Mouse (Mus musculus) liver, postnatal 0 days (tissue): ENCODE measurements at regions not wholly inside any gene's neighbourhood (a gene's known extent, or its start where the extent isn't known, plus 50 kb on each side); places are given as distances from the start of the nearest gene placed in this dataset.
A peak's percentile ranks its signal among the peaks of the same experiment; 100 is the strongest.

ENCODE experiments used
- ATAC-seq: fragments of 200-750 bp; cut with Nextera tagmentation; 2 replicates; pipeline ENCODE4 v1.8.0; 2017; ENCODE audit warnings: mild to moderate bottlenecking, moderate library complexity
- DNase-seq: peaks from one replicate; pipeline ENCODE4 v3.0.0-alpha.2; 2016
- H3K27ac ChIP-seq: fragments of 300-500 bp; sonication (generic); 2 replicates; pipeline ENCODE4 v1.5.1; 2014; ENCODE audit warnings: antibody characterized with exemption, moderate library complexity, mild to moderate bottlenecking, low read depth
- H3K27me3 ChIP-seq: fragments of 300-500 bp; sonication (generic); 2 replicates; pipeline ENCODE4 v1.6.1; 2014; ENCODE audit warnings: low read length, control low read depth, mixed read lengths; ENCODE audit not compliant: insufficient read depth
- H3K36me3 ChIP-seq: fragments of 300-500 bp; sonication (generic); replicated peaks from 2 replicates; pipeline ENCODE4 v1.6.1; 2014; ENCODE audit warnings: mild to moderate bottlenecking, control low read depth, low read length, moderate library complexity, mixed read lengths; ENCODE audit not compliant: insufficient read depth
- H3K4me1 ChIP-seq: fragments of 300-500 bp; sonication (generic); 2 replicates; pipeline ENCODE4 v1.6.1; 2014; ENCODE audit warnings: antibody characterized with exemption, mild to moderate bottlenecking, control low read depth; ENCODE audit not compliant: insufficient read depth
- H3K4me2 ChIP-seq: fragments of 300-500 bp; sonication (generic); 2 replicates; pipeline ENCODE4 v1.6.1; 2014; ENCODE audit warnings: low read depth, mild to moderate bottlenecking, low read length, moderate library complexity, mixed read lengths
- H3K4me3 ChIP-seq: fragments of 300-500 bp; sonication (generic); 2 replicates; pipeline ENCODE4 v1.5.1; 2014; ENCODE audit warnings: low read depth, low read length
- H3K9ac ChIP-seq: fragments of 300-500 bp; sonication (generic); replicated peaks from 2 replicates; pipeline ENCODE4 v1.6.1; 2014; ENCODE audit warnings: mild to moderate bottlenecking, moderate library complexity
- H3K9me3 ChIP-seq: fragments of 300-500 bp; sonication (generic); 2 replicates; pipeline ENCODE4 v1.6.1; 2016; ENCODE audit warnings: mild to moderate bottlenecking, control low read depth, low read length, mixed read lengths
- CTCF ChIP-seq: sonication (generic); IDR thresholded peaks from 2 replicates; pipeline ENCODE4 v1.5.1; 2016; ENCODE audit warnings: antibody characterized with exemption, low read depth
- EP300 ChIP-seq: IDR thresholded peaks from 2 replicates; pipeline ENCODE4 v1.6.1; 2016; ENCODE audit warnings: antibody characterized with exemption, low read depth, mild to moderate bottlenecking
- WGBS: fragments of 180-500 bp; shearing (Covaris S2); extraction: QIAGEN DNeasy Blood & Tissue Kit; methylation state at CpG from one replicate; pipeline ENCODE4 v1.1.7; 2014; ENCODE audit not compliant: insufficient replicate concordance; 5-methylcytosine and 5-hydroxymethylcytosine counted together

- Histone ChIP-seq H3K27ac (no peak overlapping the region), H3K4me2 (no peak overlapping the region), H3K9ac (no peak overlapping the region), H3K4me1 (no peaks in the 10 kb centered on the region), H3K27me3 (no peaks in the 10 kb centered on the region), H3K4me3 (no peak overlapping the region), H3K9me3 (no peaks in the 10 kb centered on the region), H3K36me3 (no peaks in the 10 kb centered on the region)
- no peak for ATAC-seq
- TF ChIP-seq EP300 (no peak), CTCF (no peak)
- 42% methylated on average over 7 of the region's 7 CpGs for WGBS
- DNase-seq, result no peak
Measured at GRCm38 (mm10) chr14:64531221-64531949, 427.3 kb downstream of the Prss52 start.

DNA sequence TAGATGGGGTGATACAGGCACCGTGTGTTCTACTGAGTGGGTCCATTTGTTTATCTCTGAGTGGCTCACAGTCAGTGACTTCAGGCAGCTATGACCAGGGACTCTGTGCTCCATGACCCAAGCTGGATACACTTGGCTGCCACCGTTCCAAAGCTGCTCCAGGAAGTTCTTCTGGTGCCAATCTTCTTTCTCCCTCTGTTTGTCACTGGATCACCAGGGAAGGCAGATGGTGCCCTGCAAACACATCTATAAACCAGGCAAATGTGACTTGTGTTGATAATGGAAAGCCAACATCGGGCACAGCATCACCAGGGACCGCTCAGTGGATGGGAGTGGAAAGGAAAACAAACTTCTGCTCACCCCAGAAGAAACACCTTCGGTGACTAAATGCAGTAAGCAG is 428.3 kb downstream of the Prss52 start:
- H3K9me3 ChIP-seq, result no peaks in the 10 kb centered on the region
- 80% methylated on average over 5 of the region's 5 CpGs for WGBS
- no peak overlapping the region for H3K4me3 ChIP-seq
- H3K4me1 ChIP-seq, result no peaks in the 10 kb centered on the region
- no peak overlapping the region for H3K4me2 ChIP-seq
- no peaks in the 10 kb centered on the region for H3K27me3 ChIP-seq
- H3K9ac ChIP-seq, result no peak overlapping the region
- H3K36me3 ChIP-seq, result no peaks in the 10 kb centered on the region
- DNase-seq, result no peak
- TF ChIP-seq EP300 (no peak), CTCF (no peak)
- no peak overlapping the region for H3K27ac ChIP-seq
- ATAC-seq, result no peak

DNA sequence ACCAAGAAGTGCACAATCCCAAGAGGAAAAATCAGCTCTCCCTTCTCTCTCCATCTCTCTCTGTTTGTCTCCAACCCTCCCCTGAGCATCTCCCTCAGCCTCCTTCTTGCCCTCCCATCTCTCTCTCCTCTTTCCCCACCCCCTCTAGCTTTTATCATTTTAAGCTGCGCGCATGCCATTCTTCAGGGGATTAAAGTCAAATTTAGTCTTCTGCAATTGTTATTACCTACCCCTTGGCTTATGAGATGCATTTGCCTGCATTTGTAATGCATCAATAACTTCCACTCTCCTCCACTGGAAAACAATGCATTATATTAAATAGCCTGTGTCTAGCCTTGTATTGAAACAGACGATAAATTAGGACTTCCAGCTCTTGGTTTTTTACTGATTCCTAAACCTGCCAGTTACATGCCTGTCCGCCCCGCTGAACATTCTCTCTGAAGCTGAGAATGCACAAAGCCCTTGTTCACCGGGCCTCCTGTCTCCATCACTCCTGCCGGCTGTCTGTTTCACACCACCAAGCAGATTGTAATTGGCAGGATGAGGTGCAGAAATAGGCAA is 429.6 kb downstream of the Prss52 start:
- Histone ChIP-seq H3K9me3 (no peaks in the 10 kb centered on the region), H3K9ac (no peak overlapping the region), H3K4me1 (no peaks in the 10 kb centered on the region), H3K4me2 (no peak overlapping the region), H3K4me3 (no peak overlapping the region), H3K27me3 (no peaks in the 10 kb centered on the region), H3K36me3 (no peaks in the 10 kb centered on the region), H3K27ac (no peak overlapping the region)
- 58% methylated on average over 7 of the region's 7 CpGs for WGBS
- ATAC-seq (no peak), DNase-seq (no peak)
- no peak for TF ChIP-seq EP300
- no peak for TF ChIP-seq CTCF

DNA sequence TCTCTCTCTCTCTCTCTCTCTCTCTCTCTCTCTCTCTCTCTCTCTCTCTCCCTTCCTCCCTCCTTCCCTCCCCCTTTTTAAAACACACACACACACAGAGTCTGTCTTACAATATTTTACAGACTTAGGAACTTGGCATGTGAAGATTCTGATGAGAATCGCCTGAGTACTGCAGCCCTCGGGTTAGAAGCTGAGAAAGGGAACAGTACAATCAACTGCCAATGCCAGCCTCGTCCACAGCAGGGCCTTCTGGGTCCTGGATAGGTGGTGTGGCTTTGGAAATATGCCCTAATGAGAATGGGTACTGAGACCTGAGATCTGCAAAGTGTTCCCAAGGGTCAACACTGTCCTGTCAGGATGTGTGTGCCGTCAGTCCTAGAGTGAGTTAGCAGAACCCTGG is 430.1 kb downstream of the Prss52 start:
- WGBS, result 55% methylated on average over 4 of the region's 4 CpGs
- Histone ChIP-seq H3K36me3 (no peaks in the 10 kb centered on the region), H3K4me3 (no peak overlapping the region), H3K4me2 (no peak overlapping the region), H3K9ac (no peak overlapping the region), H3K4me1 (no peaks in the 10 kb centered on the region), H3K27ac (no peak overlapping the region), H3K9me3 (no peaks in the 10 kb centered on the region), H3K27me3 (no peaks in the 10 kb centered on the region)
- ATAC-seq (no peak), DNase-seq (no peak)
- no peak for TF ChIP-seq EP300
- no peak for TF ChIP-seq CTCF

DNA sequence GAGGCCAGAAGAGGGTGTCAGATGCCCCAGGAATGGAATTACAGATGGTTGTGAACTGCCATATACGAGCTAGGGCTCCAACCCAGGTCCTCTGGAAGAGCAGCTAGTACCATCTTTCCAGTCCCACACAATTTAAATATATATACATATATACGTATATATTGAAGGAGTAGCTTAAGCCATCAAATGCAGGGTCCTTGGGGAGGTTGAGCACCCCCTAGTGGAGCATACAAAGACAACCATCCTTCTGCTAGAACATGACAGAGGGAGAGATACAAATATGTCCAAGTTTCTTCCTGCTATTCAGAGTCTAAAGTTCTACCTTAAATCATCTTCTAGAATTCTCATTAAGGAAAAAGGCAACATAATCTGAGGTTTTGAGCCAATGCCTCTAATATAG is 435.4 kb downstream of the Prss52 start:
- ATAC-seq (no peak), DNase-seq (no peak)
- 52% methylated on average over 2 of the region's 2 CpGs for WGBS

GRCm38 (mm10) chr14:64545056-64545455 is 441.0 kb downstream of the Prss52 start:
- ATAC-seq, result no peak
- DNase-seq, result no peak
- Histone ChIP-seq H3K36me3 (no peaks in the 10 kb centered on the region), H3K27ac (no peak overlapping the region), H3K4me3 (no peak overlapping the region), H3K9me3 (no peaks in the 10 kb centered on the region), H3K4me1 (no peaks in the 10 kb centered on the region), H3K4me2 (no peak overlapping the region), H3K9ac (no peak overlapping the region), H3K27me3 (no peaks in the 10 kb centered on the region)
- TF ChIP-seq EP300 (no peak), CTCF (no peak)
- 67% methylated on average over 3 of the region's 3 CpGs for WGBS

More for the DNA sequence above, 435.4 kb downstream of the Prss52 start:
- TF ChIP-seq EP300 (no peak), CTCF (peak; percentile 56)
- no peaks in the 10 kb centered on the region for H3K9me3 ChIP-seq
- H3K4me2 ChIP-seq, result no peak overlapping the region
- no peaks in the 10 kb centered on the region for H3K27me3 ChIP-seq
- no peak overlapping the region for H3K4me3 ChIP-seq
- no peaks in the 10 kb centered on the region for H3K4me1 ChIP-seq
- no peak overlapping the region for H3K9ac ChIP-seq
- no peaks in the 10 kb centered on the region for H3K36me3 ChIP-seq
- H3K27ac ChIP-seq, result no peak overlapping the region
